Mouse (Mus musculus) left cerebral cortex, postnatal 4 days (tissue): Measurements from ENCODE around the gene Gm11007. TPM values are rescaled to one million over a fixed set of nuclear protein-coding genes. Genes with fewer than 3 reads are reported as not detected.
"Not testable (repeated sequence)": the region's sequence is repeated elsewhere in the genome, so short reads cannot be mapped to it uniquely, and the experiment has no call there.

Experiments used
- DNase-seq: peaks from one replicate; pipeline ENCODE4 v3.0.0-alpha.2; 2022
- intact Hi-C: fragments of 180-260 bp; cut with DNase I; formaldehyde crosslinking; loops from one replicate; pipeline ENCODE4 v1.15.1; 2025
- total RNA-seq, 2 experiments: library from RNA; stranded (reverse); gene quantifications; 2 replicates each; pipeline ENCODE4 v1.2.3; 2021

Gene Gm11007
- total RNA-seq, result not detected

- intact Hi-C loops, DNase-seq: not testable (repeated sequence)
Measured at GRCm38 (mm10) chr2:175643678-175644077, at the start of gene Gm11007. TSS of gene Gm11007 (plus strand) at chr2:175643978.

Other genes starting within 250 kb of the Gm11007 start
- 10 to 100 TPM in 1 of 2 experiments, 1 to 10 TPM in 1; 8.2 to 14.7 TPM for gene Gm4724, start 208.2 kb upstream of the Gm11007 start, total RNA-seq
- gene Zfp965, start 174.0 kb upstream of the Gm11007 start, total RNA-seq, result 1 to 10 TPM; 3.1 to 5.6 TPM
- gene Zfp969, start 59.7 kb downstream of the Gm11007 start, total RNA-seq, result not detected
- gene Gm2007, start 97.6 kb downstream of the Gm11007 start, total RNA-seq, result not detected
- gene Gm14288, start 157.1 kb downstream of the Gm11007 start, total RNA-seq, result 1 to 10 TPM; 2.6 to 3.0 TPM
- gene Gm6710, start 225.2 kb downstream of the Gm11007 start, total RNA-seq, result 10 to 100 TPM; 61.1 to 64.7 TPM